Mouse (Mus musculus) cortical plate, adult 2 months (tissue): ENCODE results near the gene 5430427O19Rik.

Source experiments
- CTCF ChIP-seq: fragments of 200-500 bp; IDR thresholded peaks from 2 replicates; pipeline ENCODE4 v1.5.1; 2011; ENCODE audit warnings: mild to moderate bottlenecking, control low read depth, low read length; ENCODE audit not compliant: insufficient read depth; ENCODE audit errors: extremely low read depth
- POLR2A ChIP-seq: fragments of 200-500 bp; IDR thresholded peaks from 2 replicates; pipeline ENCODE4 v1.6.1; 2011; ENCODE audit warnings: mild to moderate bottlenecking, low read length, control low read depth; ENCODE audit not compliant: insufficient read depth; ENCODE audit errors: extremely low read depth

GRCm38 (mm10) chrX:85827719-85828453, 42.3 kb upstream of the 5430427O19Rik start:
- TF ChIP-seq CTCF (no peak), POLR2A (no peak)
